Mouse (Mus musculus) hindbrain, embryonic 14.5 days (tissue): ENCODE data around the gene Wdsub1. TPM values are rescaled to one million over a fixed set of nuclear protein-coding genes. Genes with fewer than 3 reads are reported as not detected.

Experiments used
- ATAC-seq: fragments of 200-750 bp; cut with Nextera tagmentation; 2 replicates; pipeline ENCODE4 v1.8.0; 2017; ENCODE audit warnings: moderate number of reproducible peaks, mild to moderate bottlenecking, moderate TSS enrichment, moderate library complexity; ENCODE audit not compliant: low FRiP score
- DNase-seq: peaks from one replicate; pipeline ENCODE4 v3.0.0-alpha.2; 2015; ENCODE audit warnings: low spot score
- H3K27ac ChIP-seq: fragments of 300-500 bp; sonication (generic); 2 replicates; pipeline ENCODE4 v1.5.1; 2014; ENCODE audit warnings: mild to moderate bottlenecking, moderate library complexity
- H3K27me3 ChIP-seq: fragments of 300-500 bp; sonication (generic); 2 replicates; pipeline ENCODE4 v1.6.1; 2014; ENCODE audit warnings: mild to moderate bottlenecking, low read length, mixed read lengths; ENCODE audit not compliant: control insufficient read depth, insufficient read depth
- H3K36me3 ChIP-seq: fragments of 300-500 bp; sonication (generic); replicated peaks from 2 replicates; pipeline ENCODE4 v1.6.1; 2014; ENCODE audit not compliant: control insufficient read depth, insufficient read depth
- H3K4me1 ChIP-seq: fragments of 300-500 bp; sonication (generic); replicated peaks from 2 replicates; pipeline ENCODE4 v1.6.1; 2014; ENCODE audit warnings: antibody characterized with exemption, low read length, mixed read lengths; ENCODE audit not compliant: control insufficient read depth, insufficient read depth
- H3K4me2 ChIP-seq: fragments of 300-500 bp; sonication (generic); replicated peaks from 2 replicates; pipeline ENCODE4 v1.6.1; 2014; ENCODE audit warnings: mild to moderate bottlenecking, moderate library complexity
- H3K4me3 ChIP-seq: fragments of 300-500 bp; sonication (generic); replicated peaks from 2 replicates; pipeline ENCODE4 v1.5.1; 2014; ENCODE audit warnings: mild to moderate bottlenecking, low read length
- H3K9ac ChIP-seq: fragments of 300-500 bp; sonication (generic); 2 replicates; pipeline ENCODE4 v1.6.1; 2014
- H3K9me3 ChIP-seq: fragments of 300-500 bp; sonication (generic); 2 replicates; pipeline ENCODE4 v1.6.1; 2016; ENCODE audit warnings: low read length; ENCODE audit not compliant: control insufficient read depth
- WGBS: fragments of 180-500 bp; shearing (Covaris S2); extraction: QIAGEN DNeasy Blood & Tissue Kit; methylation state at CpG from one replicate; pipeline ENCODE4 v1.1.7; 2014; 5-methylcytosine and 5-hydroxymethylcytosine counted together
- polyA plus RNA-seq: library from polyadenylated mRNA; unstranded; fragments of >200 nt; fragmentation: Nextera tagmentation; extraction: Ambion mirVana; gene quantifications from 2 replicates; pipeline ENCODE4 v1.2.1, GENCODE M21; 2014

Gene Wdsub1
- 14.0 and 16.6 TPM in 2 replicates for polyA plus RNA-seq

DNA sequence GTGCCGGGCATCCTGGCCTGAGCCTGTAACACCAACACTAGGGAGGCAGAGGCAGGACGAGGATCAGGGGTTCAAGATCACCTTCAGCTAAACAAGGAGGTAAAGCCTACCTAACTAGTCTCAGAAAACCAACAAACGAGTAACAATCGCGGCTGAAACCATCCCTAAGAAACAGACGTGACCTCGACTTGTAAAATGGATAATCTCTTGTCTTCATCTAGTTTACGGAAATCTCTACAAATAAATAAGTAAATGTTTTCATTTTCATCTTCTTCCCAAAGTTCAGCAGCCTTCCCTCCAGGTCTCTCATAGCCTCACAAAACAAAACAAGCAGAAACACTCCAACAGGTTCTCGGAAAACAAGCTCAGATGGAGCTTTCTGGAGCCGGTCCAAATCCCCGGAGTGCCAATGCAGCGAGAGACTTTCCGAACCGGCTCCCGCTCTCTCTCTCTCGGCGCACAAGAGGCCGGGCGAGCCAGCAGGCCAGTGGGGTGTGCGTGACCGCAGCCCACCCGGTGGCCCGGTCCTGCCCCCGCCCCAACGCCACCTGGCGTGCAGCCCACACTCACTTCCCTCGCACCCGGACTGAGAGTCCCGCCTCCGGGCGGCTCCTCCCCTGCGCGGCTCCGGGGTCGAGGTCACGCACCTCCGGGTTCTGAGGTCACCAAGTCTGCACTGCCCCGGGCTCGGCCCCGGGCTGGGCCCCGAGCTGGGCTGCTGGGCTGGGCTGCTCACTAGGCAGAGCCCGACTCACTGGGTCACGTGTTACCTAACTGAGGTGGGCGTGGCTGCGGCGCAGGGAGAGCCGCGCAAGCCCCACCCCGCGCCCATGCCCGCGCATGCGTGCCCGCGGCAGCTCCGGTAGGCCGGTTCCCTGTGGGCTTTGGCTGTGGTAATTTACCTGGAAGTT, at the start of gene Wdsub1:
Wdsub1 (minus strand) TSS at position 761 of the 911 bp plus-strand sequence.
- Histone ChIP-seq H3K4me2 (peak within 1 kb of the TSS; percentile 83), H3K36me3 (no peaks in the 10 kb centered on the region), H3K9me3 (peaks cover 5% of the 10 kb centered on the region; the same call in 1 of the 2 replicates), H3K4me1 (0 out of 2 replicates have a peak, but pooled peaks cover 3% of the 10 kb centered on the region), H3K9ac (peak within 1 kb of the TSS; percentile 74), H3K27me3 (no peaks in the 10 kb centered on the region), H3K4me3 (peak within 1 kb of the TSS; percentile 73), H3K27ac (0 out of 2 replicates have a peak within 1 kb of the TSS, but pooled peaks have one; percentile 12)
- ATAC-seq (peak; percentile 95), DNase-seq (peak; percentile 89)
- WGBS, result 5% methylated on average over 57 of the region's 57 CpGs

DNA sequence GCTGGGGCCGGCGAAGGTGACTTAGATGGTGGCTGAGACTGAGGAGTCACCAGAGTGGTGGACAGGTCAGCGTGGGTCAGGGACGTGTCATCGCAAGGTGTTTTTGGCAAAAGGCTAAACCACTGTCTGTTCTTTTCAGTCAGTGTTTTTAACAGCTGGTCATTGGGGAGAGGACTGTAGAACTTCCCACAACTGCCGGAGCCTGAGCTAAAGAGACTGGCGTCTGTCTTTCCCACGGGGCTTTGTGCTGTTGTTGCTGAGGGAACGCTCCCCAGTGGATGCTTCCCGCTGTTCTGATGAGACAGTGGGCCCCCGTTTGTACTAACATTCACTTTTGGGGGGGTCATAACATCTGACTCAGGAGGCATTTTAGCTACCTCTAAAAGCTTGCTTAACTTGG, 31.2 kb upstream of the Wdsub1 start:
- H3K9ac ChIP-seq, result no peak overlapping the region
- no peak overlapping the region for H3K4me2 ChIP-seq
- no peak for DNase-seq
- no peak overlapping the region for H3K4me3 ChIP-seq
- no peaks in the 10 kb centered on the region for H3K4me1 ChIP-seq
- no peak for ATAC-seq
- WGBS, result 75% methylated on average over 11 of the region's 11 CpGs
- peaks cover 77% of the 10 kb centered on the region for H3K36me3 ChIP-seq
- H3K9me3 ChIP-seq, result no peaks in the 10 kb centered on the region
- H3K27me3 ChIP-seq, result no peaks in the 10 kb centered on the region
- no peak overlapping the region for H3K27ac ChIP-seq

DNA sequence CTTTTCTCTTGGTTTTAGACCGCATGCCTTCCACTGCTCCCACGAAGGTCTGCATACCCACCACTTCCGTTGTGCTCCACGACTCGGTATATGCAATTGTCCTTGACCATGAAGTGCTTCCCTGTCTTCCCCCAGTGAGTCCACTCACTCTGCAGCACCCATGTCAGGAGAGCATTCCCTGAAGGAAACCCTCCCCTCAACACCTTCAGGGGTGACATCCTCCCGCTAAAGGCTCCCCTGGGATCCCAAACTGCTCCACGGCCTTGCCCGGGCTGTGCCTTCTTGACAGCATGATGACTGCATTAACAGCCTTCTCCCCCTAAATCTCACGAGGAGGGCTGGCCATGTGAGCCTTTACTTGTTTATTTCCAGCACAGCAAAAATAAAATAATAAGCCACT, 25.7 kb upstream of the Wdsub1 start:
- WGBS, result 90% methylated on average over 9 of the region's 9 CpGs
- peaks cover 69% of the 10 kb centered on the region for H3K36me3 ChIP-seq
- no peaks in the 10 kb centered on the region for H3K4me1 ChIP-seq
- H3K4me2 ChIP-seq, result no peak overlapping the region
- H3K27ac ChIP-seq, result no peak overlapping the region
- H3K27me3 ChIP-seq, result no peaks in the 10 kb centered on the region
- DNase-seq (no peak), ATAC-seq (no peak)
- H3K9ac ChIP-seq, result no peak overlapping the region
- H3K4me3 ChIP-seq, result no peak overlapping the region
- no peaks in the 10 kb centered on the region for H3K9me3 ChIP-seq

DNA sequence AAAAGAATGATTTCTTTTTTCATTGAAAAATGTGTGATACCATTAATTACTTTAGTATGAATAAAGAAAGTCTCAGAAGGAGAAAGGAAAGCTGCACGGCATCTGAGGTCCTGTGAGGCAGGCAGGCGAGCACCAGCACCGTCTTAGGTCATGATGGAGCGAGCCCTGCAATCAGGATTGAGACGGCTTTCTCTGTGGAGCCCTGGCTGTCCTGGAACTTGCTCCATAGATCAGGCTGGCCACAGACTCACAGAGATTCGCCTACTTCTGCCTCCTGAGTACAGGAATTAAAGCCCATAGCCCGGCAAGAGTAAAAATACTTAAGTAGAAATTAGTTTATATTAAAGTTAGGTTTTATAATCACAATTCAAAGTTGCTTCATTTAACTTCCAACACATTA, 21.6 kb upstream of the Wdsub1 start:
- ATAC-seq, result no peak
- H3K9ac ChIP-seq, result no peak overlapping the region
- 86% methylated on average over 7 of the region's 7 CpGs for WGBS
- H3K36me3 ChIP-seq, result peaks cover 71% of the 10 kb centered on the region
- H3K27me3 ChIP-seq, result no peaks in the 10 kb centered on the region
- no peak overlapping the region for H3K4me3 ChIP-seq
- no peak overlapping the region for H3K27ac ChIP-seq
- DNase-seq, result no peak
- H3K9me3 ChIP-seq, result no peaks in the 10 kb centered on the region
- no peak overlapping the region for H3K4me2 ChIP-seq
- H3K4me1 ChIP-seq, result no peaks in the 10 kb centered on the region

DNA sequence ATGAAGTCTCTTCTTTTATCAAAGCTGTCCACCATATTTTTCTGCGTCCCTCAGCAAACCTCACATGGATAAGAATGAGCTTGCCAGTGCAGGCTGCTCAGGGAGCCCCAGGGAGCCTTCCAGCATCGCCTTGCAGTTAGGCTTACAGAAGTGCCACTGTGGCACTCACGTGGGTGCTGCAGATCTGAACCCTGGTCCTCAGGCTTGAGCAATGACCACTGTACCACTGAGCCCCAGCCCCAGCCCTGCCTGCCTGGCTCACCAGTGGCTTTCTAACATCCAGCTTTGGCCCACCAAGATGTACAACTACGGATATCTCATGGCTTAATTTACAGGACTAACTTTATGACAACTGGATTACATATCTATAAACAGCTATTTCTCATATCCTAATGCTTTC, 16.3 kb upstream of the Wdsub1 start:
- Histone ChIP-seq H3K27me3 (no peaks in the 10 kb centered on the region), H3K4me3 (no peak overlapping the region), H3K4me1 (no peaks in the 10 kb centered on the region), H3K9ac (no peak overlapping the region), H3K4me2 (no peak overlapping the region), H3K9me3 (no peaks in the 10 kb centered on the region), H3K27ac (no peak overlapping the region), H3K36me3 (peaks cover 46% of the 10 kb centered on the region)
- ATAC-seq, result no peak
- 83% methylated on average over 4 of the region's 4 CpGs for WGBS
- no peak for DNase-seq

DNA sequence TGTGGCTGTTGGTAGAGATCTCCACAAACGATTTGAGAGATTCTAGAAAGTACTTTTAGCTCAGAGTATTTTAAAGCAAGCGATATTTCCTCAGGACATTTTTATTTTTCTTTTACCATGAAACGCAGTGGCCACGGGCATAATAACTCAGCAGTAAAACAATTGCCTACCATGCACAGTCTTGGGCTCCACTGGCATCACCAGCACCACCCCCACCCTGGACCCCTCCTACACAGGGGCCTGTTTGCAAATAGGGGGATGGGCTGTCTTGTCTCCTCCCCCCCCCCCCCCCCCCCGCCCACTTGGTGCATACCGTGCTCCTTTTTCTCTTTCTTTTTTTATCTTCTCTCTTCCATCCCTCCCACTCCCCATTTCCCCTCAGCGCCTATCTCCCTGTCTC, 15.7 kb upstream of the Wdsub1 start:
- H3K9ac ChIP-seq, result no peak overlapping the region
- no peaks in the 10 kb centered on the region for H3K9me3 ChIP-seq
- H3K27me3 ChIP-seq, result no peaks in the 10 kb centered on the region
- WGBS, result 93% methylated on average over 5 of the region's 7 CpGs
- H3K27ac ChIP-seq, result no peak overlapping the region
- no peak overlapping the region for H3K4me3 ChIP-seq
- no peak overlapping the region for H3K4me2 ChIP-seq
- peaks cover 46% of the 10 kb centered on the region for H3K36me3 ChIP-seq
- DNase-seq (no peak), ATAC-seq (no peak)
- H3K4me1 ChIP-seq, result no peaks in the 10 kb centered on the region

DNA sequence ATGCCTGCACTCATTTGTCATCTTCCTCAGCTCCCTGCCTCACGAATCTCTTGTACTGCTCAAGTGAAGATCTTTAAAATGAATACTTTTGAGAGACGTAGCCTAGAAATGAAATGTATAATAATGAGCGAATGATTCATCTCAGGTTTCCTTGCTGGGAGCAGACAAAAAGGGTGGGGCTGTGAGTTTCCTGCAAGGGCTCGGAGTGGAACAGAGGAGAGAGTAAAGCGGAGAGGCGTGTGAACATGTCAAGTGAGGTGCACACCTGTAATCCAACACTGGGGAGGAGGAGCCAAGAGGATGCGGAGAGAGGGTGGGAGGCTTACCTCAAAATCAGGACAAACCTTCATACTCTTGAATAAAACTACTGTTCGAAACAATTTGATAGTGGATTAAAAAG, 14.4 kb upstream of the Wdsub1 start:
- no peak overlapping the region for H3K4me2 ChIP-seq
- no peak overlapping the region for H3K27ac ChIP-seq
- peaks cover 35% of the 10 kb centered on the region for H3K36me3 ChIP-seq
- H3K27me3 ChIP-seq, result no peaks in the 10 kb centered on the region
- H3K9me3 ChIP-seq, result no peaks in the 10 kb centered on the region
- ATAC-seq, result no peak
- no peaks in the 10 kb centered on the region for H3K4me1 ChIP-seq
- WGBS, result 85% methylated on average over 8 of the region's 8 CpGs
- H3K4me3 ChIP-seq, result no peak overlapping the region
- no peak overlapping the region for H3K9ac ChIP-seq
- DNase-seq, result no peak

DNA sequence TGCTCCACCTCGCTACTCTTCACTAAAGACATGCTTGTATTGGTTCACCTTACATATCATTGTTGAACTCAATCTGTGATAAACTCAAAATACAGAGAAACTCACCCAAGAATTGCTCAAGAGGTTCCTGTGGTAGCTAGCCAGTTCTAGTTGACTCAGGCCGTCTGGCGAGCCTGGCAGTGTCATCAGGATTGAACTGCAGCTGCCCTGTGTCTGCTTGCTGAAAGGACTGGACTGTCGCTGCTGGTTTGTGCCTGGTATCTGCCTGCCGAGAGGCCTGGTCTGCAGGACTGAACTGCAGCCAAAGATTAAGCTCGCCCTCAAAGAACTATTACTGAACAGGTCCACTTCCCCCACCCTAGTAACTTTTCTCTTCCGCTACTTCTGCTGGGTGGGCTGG, 14.0 kb upstream of the Wdsub1 start:
- 84% methylated on average over 7 of the region's 7 CpGs for WGBS
- H3K27ac ChIP-seq, result no peak overlapping the region
- no peak for ATAC-seq

DNA sequence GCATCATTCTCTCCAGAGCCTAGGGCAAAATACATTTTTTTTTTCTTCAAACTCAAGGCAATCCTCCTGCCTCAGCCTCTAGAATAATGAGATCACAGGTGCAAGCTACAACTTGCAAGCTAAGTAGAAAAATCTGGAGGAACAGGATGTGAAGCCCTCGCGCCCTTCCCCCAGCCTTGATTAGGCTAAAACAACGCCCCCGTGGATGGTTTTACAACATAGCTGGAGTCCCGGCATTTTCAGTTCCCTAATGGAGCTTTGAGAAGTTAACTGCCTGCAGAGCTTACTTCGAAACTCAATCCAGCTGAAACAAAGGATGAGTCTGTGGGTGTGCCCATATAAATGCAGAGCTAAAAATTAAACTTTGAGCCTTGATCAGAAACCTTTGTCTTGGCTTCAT, 7.3 kb upstream of the Wdsub1 start:
- Histone ChIP-seq H3K36me3 (no peaks in the 10 kb centered on the region), H3K27me3 (no peaks in the 10 kb centered on the region), H3K27ac (no peak overlapping the region), H3K9ac (no peak overlapping the region), H3K4me1 (no peaks in the 10 kb centered on the region), H3K4me3 (no peak overlapping the region), H3K4me2 (no peak overlapping the region), H3K9me3 (no peaks in the 10 kb centered on the region)
- ATAC-seq (no peak), DNase-seq (no peak)
- 83% methylated on average over 6 of the region's 6 CpGs for WGBS

More for the DNA sequence above, 14.0 kb upstream of the Wdsub1 start:
- no peak overlapping the region for H3K4me2 ChIP-seq
- H3K9ac ChIP-seq, result no peak overlapping the region
- H3K27me3 ChIP-seq, result no peaks in the 10 kb centered on the region
- peaks cover 31% of the 10 kb centered on the region for H3K36me3 ChIP-seq
- H3K4me3 ChIP-seq, result no peak overlapping the region
- H3K4me1 ChIP-seq, result no peaks in the 10 kb centered on the region
- no peak for DNase-seq
- no peaks in the 10 kb centered on the region for H3K9me3 ChIP-seq
